Mouse (Mus musculus): Measurements from ENCODE around the gene Col5a2. TPM values are rescaled to one million over a fixed set of nuclear protein-coding genes. Genes with fewer than 3 reads are reported as not detected.

Col5a2 gene
- polyA plus RNA-seq, 1 experiment from 2014 or later, result 25.3 TPM

- no peak for ATAC-seq (replicated peaks; ENCODE audit: low FRiP score)
- Histone ChIP-seq H3K4me3 (ENCODE audit: low read depth, low read length) (peak overlapping the region; percentile 46), H3K27me3 (replicated peaks; ENCODE audit: control insufficient read depth, insufficient read depth, low read length) (no peaks in the 10 kb centered on the region), H3K36me3 (ENCODE audit: control insufficient read depth, insufficient read depth, low read length) (no peaks in the 10 kb centered on the region), H3K4me1 (replicated peaks; ENCODE audit: control insufficient read depth, insufficient read depth, low read length) (no peaks in the 10 kb centered on the region), H3K9me3 (ENCODE audit: control insufficient read depth, low read length) (no peaks in the 10 kb centered on the region), H3K4me2 (peak overlapping the region; percentile 49), H3K27ac (ENCODE audit: low read depth, low read length) (no peak overlapping the region), H3K9ac (ENCODE audit: low read depth, low read length) (0 out of 2 replicates have a peak overlapping the region, but pooled peaks have one; percentile 40)
- 55% methylated on average over 6 of the region's 6 CpGs for WGBS
- DNase-seq (ENCODE audit: low spot score), result no peak
Measured at GRCm38 (mm10) chr1:45501437-45501836, 1.6 kb downstream of the Col5a2 start.

GRCm38 (mm10) chr1:45500456-45500855, 2.6 kb downstream of the Col5a2 start:
- no peak overlapping the region for H3K4me3 ChIP-seq (ENCODE audit: low read depth, low read length)
- 85% methylated on average over 6 of the region's 6 CpGs for WGBS
- no peak overlapping the region for H3K4me2 ChIP-seq

DNA sequence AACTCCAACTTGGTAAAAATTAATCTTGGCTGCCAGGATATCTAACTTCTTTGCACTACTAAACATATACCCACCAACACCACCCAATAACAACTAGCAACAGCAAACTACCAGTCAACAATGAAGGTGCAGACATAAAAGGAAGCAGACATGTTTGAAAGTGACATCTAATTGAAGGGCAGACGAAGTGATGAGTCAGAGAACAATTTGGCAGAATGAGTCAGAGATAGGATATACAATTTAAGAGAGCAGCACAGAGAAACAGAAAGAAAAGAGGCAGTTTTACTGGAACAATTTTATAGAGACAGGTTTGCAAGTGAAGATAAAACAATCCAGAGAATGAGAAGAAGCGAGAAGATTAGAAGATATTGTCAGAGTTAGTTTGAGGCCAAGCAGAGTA, 8.1 kb downstream of the Col5a2 start:
- 74% methylated on average over 2 of the region's 2 CpGs for WGBS
- Histone ChIP-seq H3K9ac (ENCODE audit: low read depth, low read length) (no peak overlapping the region), H3K27ac (ENCODE audit: low read depth, low read length) (no peak overlapping the region), H3K4me2 (no peak overlapping the region), H3K4me1 (replicated peaks; ENCODE audit: control insufficient read depth, insufficient read depth, low read length) (no peaks in the 10 kb centered on the region), H3K27me3 (replicated peaks; ENCODE audit: control insufficient read depth, insufficient read depth, low read length) (no peaks in the 10 kb centered on the region), H3K4me3 (ENCODE audit: low read depth, low read length) (no peak overlapping the region), H3K9me3 (ENCODE audit: control insufficient read depth, low read length) (no peaks in the 10 kb centered on the region), H3K36me3 (ENCODE audit: control insufficient read depth, insufficient read depth, low read length) (no peaks in the 10 kb centered on the region)
- ATAC-seq (replicated peaks; ENCODE audit: low FRiP score), result no peak
- DNase-seq (ENCODE audit: low spot score), result no peak

More at GRCm38 (mm10) chr1:45500456-45500855, 2.6 kb downstream of the Col5a2 start:
- Histone ChIP-seq H3K27ac (ENCODE audit: low read depth, low read length) (no peak overlapping the region), H3K9ac (ENCODE audit: low read depth, low read length) (no peak overlapping the region), H3K27me3 (replicated peaks; ENCODE audit: control insufficient read depth, insufficient read depth, low read length) (no peaks in the 10 kb centered on the region), H3K4me1 (replicated peaks; ENCODE audit: control insufficient read depth, insufficient read depth, low read length) (no peaks in the 10 kb centered on the region), H3K36me3 (ENCODE audit: control insufficient read depth, insufficient read depth, low read length) (no peaks in the 10 kb centered on the region), H3K9me3 (ENCODE audit: control insufficient read depth, low read length) (no peaks in the 10 kb centered on the region)
- DNase-seq (ENCODE audit: low spot score), result no peak
- no peak for ATAC-seq (replicated peaks; ENCODE audit: low FRiP score)

- H3K9me3 ChIP-seq (ENCODE audit: control insufficient read depth, low read length), result no peaks in the 10 kb centered on the region
- WGBS, result 88% methylated on average over 4 of the region's 4 CpGs
- H3K4me3 ChIP-seq (ENCODE audit: low read depth, low read length), result no peak overlapping the region
- no peaks in the 10 kb centered on the region for H3K4me1 ChIP-seq (replicated peaks; ENCODE audit: control insufficient read depth, insufficient read depth, low read length)
- H3K27me3 ChIP-seq (replicated peaks; ENCODE audit: control insufficient read depth, insufficient read depth, low read length), result no peaks in the 10 kb centered on the region
- no peaks in the 10 kb centered on the region for H3K36me3 ChIP-seq (ENCODE audit: control insufficient read depth, insufficient read depth, low read length)
- H3K9ac ChIP-seq (ENCODE audit: low read depth, low read length), result no peak overlapping the region
- ATAC-seq (replicated peaks; ENCODE audit: low FRiP score), result no peak
- H3K27ac ChIP-seq (ENCODE audit: low read depth, low read length), result no peak overlapping the region
- H3K4me2 ChIP-seq, result no peak overlapping the region
- no peak for DNase-seq (ENCODE audit: low spot score)
Measured at GRCm38 (mm10) chr1:45492130-45492723, 10.9 kb downstream of the Col5a2 start.

- Histone ChIP-seq H3K36me3 (ENCODE audit: control insufficient read depth, insufficient read depth, low read length) (no peaks in the 10 kb centered on the region), H3K9ac (ENCODE audit: low read depth, low read length) (no peak overlapping the region), H3K4me3 (ENCODE audit: low read depth, low read length) (no peak overlapping the region), H3K4me1 (replicated peaks; ENCODE audit: control insufficient read depth, insufficient read depth, low read length) (no peaks in the 10 kb centered on the region), H3K27ac (ENCODE audit: low read depth, low read length) (no peak overlapping the region), H3K4me2 (no peak overlapping the region), H3K27me3 (replicated peaks; ENCODE audit: control insufficient read depth, insufficient read depth, low read length) (no peaks in the 10 kb centered on the region), H3K9me3 (ENCODE audit: control insufficient read depth, low read length) (no peaks in the 10 kb centered on the region)
- DNase-seq (ENCODE audit: low spot score) (no peak), ATAC-seq (replicated peaks; ENCODE audit: low FRiP score) (no peak)
- 84% methylated on average over 1 of the region's 1 CpGs for WGBS
Measured at GRCm38 (mm10) chr1:45490451-45490850, 12.6 kb downstream of the Col5a2 start.

GRCm38 (mm10) chr1:45488291-45488690, 14.8 kb downstream of the Col5a2 start:
- no peak for DNase-seq (ENCODE audit: low spot score)
- Histone ChIP-seq H3K27me3 (replicated peaks; ENCODE audit: control insufficient read depth, insufficient read depth, low read length) (no peaks in the 10 kb centered on the region), H3K36me3 (ENCODE audit: control insufficient read depth, insufficient read depth, low read length) (no peaks in the 10 kb centered on the region), H3K4me2 (no peak overlapping the region), H3K9ac (ENCODE audit: low read depth, low read length) (no peak overlapping the region), H3K9me3 (ENCODE audit: control insufficient read depth, low read length) (no peaks in the 10 kb centered on the region), H3K4me3 (ENCODE audit: low read depth, low read length) (no peak overlapping the region), H3K4me1 (replicated peaks; ENCODE audit: control insufficient read depth, insufficient read depth, low read length) (no peaks in the 10 kb centered on the region), H3K27ac (ENCODE audit: low read depth, low read length) (no peak overlapping the region)
- no peak for ATAC-seq (replicated peaks; ENCODE audit: low FRiP score)
- 66% methylated on average over 1 of the region's 1 CpGs for WGBS

DNA sequence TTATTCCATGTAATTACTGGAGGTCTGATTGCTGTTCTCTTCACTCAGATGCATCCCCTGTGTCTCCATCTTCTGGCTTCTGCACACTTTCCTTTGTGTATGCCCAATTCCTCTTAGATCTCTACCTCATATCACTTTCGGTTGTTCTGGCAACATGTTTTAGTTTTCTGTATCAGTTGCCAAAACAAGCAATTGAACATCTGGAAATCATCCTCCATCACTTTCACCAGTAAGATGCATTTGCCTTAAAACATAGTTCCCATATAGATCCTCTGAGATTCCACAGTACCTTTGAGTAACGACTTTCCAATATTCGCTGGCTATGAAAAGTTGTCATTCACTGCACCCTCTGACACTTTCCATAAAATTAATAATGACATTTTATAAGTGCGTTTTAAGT, 20.1 kb downstream of the Col5a2 start:
- ATAC-seq (replicated peaks; ENCODE audit: low FRiP score) (no peak), DNase-seq (ENCODE audit: low spot score) (no peak)
- H3K36me3 ChIP-seq (ENCODE audit: control insufficient read depth, insufficient read depth, low read length), result no peaks in the 10 kb centered on the region
- no peak overlapping the region for H3K27ac ChIP-seq (ENCODE audit: low read depth, low read length)
- H3K27me3 ChIP-seq (replicated peaks; ENCODE audit: control insufficient read depth, insufficient read depth, low read length), result no peaks in the 10 kb centered on the region
- no peaks in the 10 kb centered on the region for H3K4me1 ChIP-seq (replicated peaks; ENCODE audit: control insufficient read depth, insufficient read depth, low read length)
- no peak overlapping the region for H3K4me3 ChIP-seq (ENCODE audit: low read depth, low read length)
- no peak overlapping the region for H3K4me2 ChIP-seq
- no peak overlapping the region for H3K9ac ChIP-seq (ENCODE audit: low read depth, low read length)
- no peaks in the 10 kb centered on the region for H3K9me3 ChIP-seq (ENCODE audit: control insufficient read depth, low read length)
- 89% methylated on average over 4 of the region's 4 CpGs for WGBS

GRCm38 (mm10) chr1:45481876-45482275, 21.2 kb downstream of the Col5a2 start:
- 80% methylated on average over 1 of the region's 1 CpGs for WGBS
- no peak for ATAC-seq (replicated peaks; ENCODE audit: low FRiP score)
- no peak overlapping the region for H3K27ac ChIP-seq (ENCODE audit: low read depth, low read length)
- H3K27me3 ChIP-seq (replicated peaks; ENCODE audit: control insufficient read depth, insufficient read depth, low read length), result no peaks in the 10 kb centered on the region
- no peaks in the 10 kb centered on the region for H3K36me3 ChIP-seq (ENCODE audit: control insufficient read depth, insufficient read depth, low read length)
- no peak overlapping the region for H3K9ac ChIP-seq (ENCODE audit: low read depth, low read length)
- no peak overlapping the region for H3K4me3 ChIP-seq (ENCODE audit: low read depth, low read length)
- DNase-seq (ENCODE audit: low spot score), result no peak
- no peak overlapping the region for H3K4me2 ChIP-seq
- no peaks in the 10 kb centered on the region for H3K4me1 ChIP-seq (replicated peaks; ENCODE audit: control insufficient read depth, insufficient read depth, low read length)
- no peaks in the 10 kb centered on the region for H3K9me3 ChIP-seq (ENCODE audit: control insufficient read depth, low read length)

- DNase-seq (ENCODE audit: low spot score), result no peak
- no peak for ATAC-seq (replicated peaks; ENCODE audit: low FRiP score)
- Histone ChIP-seq H3K4me2 (no peak overlapping the region), H3K4me1 (replicated peaks; ENCODE audit: control insufficient read depth, insufficient read depth, low read length) (no peaks in the 10 kb centered on the region), H3K9ac (ENCODE audit: low read depth, low read length) (no peak overlapping the region), H3K27ac (ENCODE audit: low read depth, low read length) (no peak overlapping the region), H3K9me3 (ENCODE audit: control insufficient read depth, low read length) (no peaks in the 10 kb centered on the region), H3K36me3 (ENCODE audit: control insufficient read depth, insufficient read depth, low read length) (no peaks in the 10 kb centered on the region), H3K4me3 (ENCODE audit: low read depth, low read length) (no peak overlapping the region), H3K27me3 (replicated peaks; ENCODE audit: control insufficient read depth, insufficient read depth, low read length) (no peaks in the 10 kb centered on the region)
Measured at GRCm38 (mm10) chr1:45479087-45479486, 24.0 kb downstream of the Col5a2 start.
